Mouse (Mus musculus) cerebellum, postnatal 14 days (tissue): Measurements from ENCODE around the gene Gm10272.
"Not testable (repeated sequence)": the region's sequence is repeated elsewhere in the genome, so short reads cannot be mapped to it uniquely, and the experiment has no call there.

ENCODE experiments used
- DNase-seq, 2 experiments: peaks; one replicate each; pipeline ENCODE4 v3.0.0; 2021; ENCODE audit warnings: mixed read lengths in 2 of 2

The Gm10272 gene

DNA sequence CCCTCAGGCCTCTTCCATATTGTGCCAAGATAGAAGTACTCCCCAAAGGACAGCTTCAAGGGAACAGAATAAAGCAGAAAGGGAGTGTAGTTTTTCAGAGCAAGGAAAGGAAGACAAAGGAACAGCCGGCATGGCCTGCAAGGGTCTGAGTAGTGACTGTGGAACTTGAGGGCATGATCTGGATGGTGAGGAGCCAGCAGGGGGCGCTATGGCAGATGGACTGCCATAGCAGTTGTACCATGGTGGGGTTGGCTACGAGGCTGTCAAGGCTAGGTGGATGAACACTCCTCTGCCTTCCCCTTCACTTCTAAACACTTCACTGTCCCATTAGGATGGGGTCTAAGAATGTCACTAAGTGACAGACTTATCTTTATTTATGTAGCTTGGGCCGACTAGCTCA is 22.8 kb downstream of the Gm10272 start:
- peak in 1 of 2 experiments; percentile 12 for DNase-seq

DNA sequence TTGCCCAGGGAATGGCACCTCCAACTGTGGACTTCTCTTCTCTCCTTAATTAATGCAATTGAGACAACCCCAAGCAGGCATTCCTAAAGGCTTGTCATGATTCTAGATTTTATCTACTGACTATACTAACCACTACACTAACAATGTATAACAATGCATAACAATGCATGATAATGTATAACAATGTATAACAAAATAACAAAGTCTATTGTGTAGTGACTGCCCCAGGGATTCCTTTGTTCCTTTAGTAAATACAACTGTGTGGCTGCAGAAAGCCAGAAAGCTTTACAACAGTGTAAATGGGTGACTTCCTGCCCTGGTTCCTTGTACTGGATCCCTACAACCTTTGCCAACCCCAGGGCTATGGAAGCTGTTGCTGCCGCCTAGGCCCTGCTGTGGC is 29.5 kb downstream of the Gm10272 start:
- no peak for DNase-seq

DNA sequence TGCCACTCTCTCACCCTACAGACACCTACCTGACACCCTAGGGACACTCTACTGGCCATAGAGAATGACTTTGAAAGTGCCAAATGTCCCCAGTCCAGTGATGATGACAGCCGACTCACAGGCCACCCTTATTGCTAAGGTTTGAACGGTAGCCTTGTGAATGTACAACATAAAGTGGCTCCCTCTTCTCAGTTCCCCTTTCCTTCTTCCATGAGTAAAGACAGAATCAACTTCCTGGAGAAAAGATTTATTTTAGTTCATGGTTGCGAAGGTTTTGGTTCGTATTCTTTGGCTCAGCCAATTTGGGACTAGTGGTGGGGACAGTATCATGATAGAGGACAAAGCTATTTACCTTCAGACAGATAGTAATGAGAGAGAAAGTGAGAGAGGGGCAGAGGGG is 32.5 kb downstream of the Gm10272 start:
- no peak for DNase-seq

DNA sequence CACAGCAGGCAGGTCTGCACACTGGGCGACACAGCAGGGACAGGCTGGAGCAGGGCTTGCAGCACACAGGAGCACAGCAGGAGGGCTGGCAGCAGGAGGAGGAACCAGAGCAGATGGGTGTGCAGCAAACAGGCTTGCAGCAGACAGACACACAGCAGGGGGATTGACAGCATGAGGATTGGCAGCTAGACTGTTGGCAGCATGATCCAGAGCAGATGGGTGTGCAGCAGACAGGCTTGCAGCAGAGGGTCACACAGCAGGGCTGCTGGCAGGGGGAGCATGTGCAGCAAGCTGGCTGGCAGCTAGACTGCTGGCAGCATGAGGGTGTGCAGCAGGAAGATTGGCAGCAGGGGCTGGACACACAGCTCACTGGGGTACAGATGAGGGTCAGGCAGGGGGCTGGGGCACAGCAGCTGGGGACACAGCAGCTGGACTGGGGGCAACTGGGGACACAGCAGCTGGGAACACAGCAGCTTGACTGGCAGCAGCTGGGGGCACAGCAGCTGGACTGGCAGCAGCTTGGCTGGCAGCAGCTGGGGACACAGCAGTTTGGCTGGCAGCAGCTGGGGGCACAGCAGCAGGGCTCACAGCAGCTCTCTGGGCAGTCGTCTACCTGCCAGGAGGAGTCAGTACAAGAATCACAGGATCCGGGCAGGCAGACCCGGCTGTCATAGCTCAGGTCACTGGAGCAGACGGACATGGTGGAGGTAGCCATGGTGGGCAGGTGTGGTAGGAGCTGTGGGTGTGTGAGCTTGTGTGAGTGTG is 35.7 kb downstream of the Gm10272 start, which contains the start of gene Gm18596:
Gene Gm18596 (minus strand): TSS at position 715 of the 765 bp plus-strand sequence.
- peak; percentile 47 to 66 for DNase-seq

DNA sequence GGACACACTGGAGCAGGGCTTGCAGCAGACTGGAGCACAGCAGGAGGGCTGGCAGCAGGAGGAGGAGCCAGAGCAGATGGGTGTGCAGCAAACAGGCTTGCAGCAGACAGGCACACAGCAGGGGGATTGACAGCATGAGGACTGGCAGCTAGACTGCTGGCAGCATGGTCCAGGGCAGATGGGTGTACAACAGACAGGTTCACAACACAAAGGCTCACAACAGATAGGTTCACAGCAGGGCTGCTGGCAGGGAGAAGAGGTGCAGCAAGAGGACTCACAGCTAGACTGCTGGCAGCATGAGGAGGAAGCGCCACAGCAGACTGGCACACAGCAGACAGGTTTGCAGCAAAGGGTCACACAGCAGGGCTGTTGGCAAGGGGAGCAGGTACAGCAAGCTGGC is 44.3 kb downstream of the Gm10272 start:
- peak; percentile 41 to 52 for DNase-seq

DNA sequence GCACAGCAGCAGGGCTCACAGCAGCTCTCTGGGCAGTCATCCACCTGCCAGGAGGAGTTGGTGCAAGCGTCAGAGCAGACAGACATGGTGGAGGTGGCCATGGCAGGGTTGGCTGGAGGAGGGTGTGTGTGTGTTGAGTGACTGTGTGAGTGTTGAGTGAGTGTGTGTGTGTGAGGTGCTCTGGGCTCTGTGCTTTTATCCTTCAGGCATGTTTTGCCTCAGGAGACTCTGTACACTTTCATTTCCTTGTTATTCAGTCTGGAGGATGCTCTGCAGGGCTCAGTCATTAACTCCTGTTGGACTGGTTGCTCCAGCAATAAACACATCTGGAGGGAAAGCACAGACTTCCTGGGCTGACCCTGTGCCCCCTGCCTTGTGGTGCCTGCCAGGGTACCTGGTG is 44.8 kb downstream of the Gm10272 start, which contains the start of gene Gm9736:
Gene Gm9736 (minus strand): TSS at position 101 of the 400 bp plus-strand sequence.
- DNase-seq: not testable (repeated sequence)

DNA sequence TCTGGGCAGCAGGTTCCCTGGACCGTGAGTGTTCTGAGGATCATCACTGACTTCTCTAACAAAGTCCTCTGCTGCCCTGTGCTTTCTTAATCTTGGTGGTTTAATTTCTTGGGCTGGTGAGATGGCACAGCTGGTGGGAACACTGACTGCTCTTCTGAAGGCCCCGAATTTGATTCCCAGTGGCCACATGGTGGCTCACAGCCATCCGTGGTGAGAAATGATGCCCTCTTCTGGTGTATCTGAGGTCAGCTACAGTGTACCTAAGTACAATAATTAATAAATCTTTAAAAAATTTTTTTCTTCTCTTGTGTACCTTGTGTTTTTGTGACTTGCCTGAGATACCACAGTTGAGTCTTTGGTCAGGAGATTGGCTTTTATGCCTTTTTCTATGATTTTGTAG is 45.9 kb downstream of the Gm10272 start:
- DNase-seq: not testable (repeated sequence)

DNA sequence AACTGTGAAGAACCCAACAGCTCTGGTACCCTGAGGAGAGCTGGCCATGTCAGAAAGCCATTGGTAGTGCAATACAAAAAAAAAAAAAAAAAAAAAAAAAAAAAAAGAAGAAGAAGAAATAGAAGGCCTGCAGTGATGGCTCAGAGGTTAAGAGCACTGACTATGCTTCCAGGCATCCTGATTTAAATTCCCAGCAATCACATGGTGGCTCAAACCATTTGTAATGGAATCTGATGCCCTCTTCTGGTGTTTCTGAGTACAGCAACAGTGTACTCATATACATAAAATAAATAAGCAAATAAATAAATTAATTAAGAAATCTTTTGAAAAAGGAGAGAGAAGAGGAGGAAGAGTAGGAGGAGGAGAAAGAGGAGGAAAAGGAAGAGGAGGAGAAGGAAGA is 47.0 kb downstream of the Gm10272 start:
- no peak for DNase-seq
